Mouse (Mus musculus) brain, embryonic 14.5 days (tissue): ENCODE measurements around the gene Ankrd27. TPM values are rescaled to one million over a fixed set of nuclear protein-coding genes. Genes with fewer than 3 reads are reported as not detected.

Experiments used
- DNase-seq: peaks from one replicate; pipeline ENCODE4 v3.0.0-alpha.2; 2011; ENCODE audit warnings: low read depth
- CTCF ChIP-seq: fragments of 200-500 bp; IDR thresholded peaks from 2 replicates; pipeline ENCODE4 v1.5.1; 2012; ENCODE audit warnings: inconsistent platforms, mild to moderate bottlenecking, moderate library complexity, borderline replicate concordance; ENCODE audit not compliant: insufficient read depth, insufficient read length; ENCODE audit errors: extremely low read depth
- POLR2A ChIP-seq: fragments of 200-500 bp; IDR thresholded peaks from 2 replicates; pipeline ENCODE4 v1.6.1; 2012; ENCODE audit warnings: mild to moderate bottlenecking, inconsistent platforms, borderline replicate concordance; ENCODE audit not compliant: poor library complexity, insufficient read depth, insufficient read length, severe bottlenecking; ENCODE audit errors: extremely low read depth
- polyA plus RNA-seq: library from polyadenylated mRNA; depleted of rRNA; stranded (reverse); fragments of >200 nt; gene quantifications from 2 replicates; pipeline ENCODE4 v1.2.3, GENCODE M21; 2012; rRNA removed

The Ankrd27 gene
- 23.6 and 24.4 TPM in 2 replicates for polyA plus RNA-seq

GRCm38 (mm10) chr7:35586055-35586905, at the start of gene Ankrd27:
TSS of gene Ankrd27 (plus strand) at chr7:35586244.
- peak; percentile 99 for DNase-seq
- peak; percentile 72; the same call in 1 of the 2 replicates for TF ChIP-seq POLR2A
- no peak for TF ChIP-seq CTCF

- TF ChIP-seq CTCF: peak; percentile 14; the same call in 1 of the 2 replicates
- no peak for TF ChIP-seq POLR2A
- DNase-seq: no peak
Measured at GRCm38 (mm10) chr7:35537562-35537961, 48.5 kb upstream of the Ankrd27 start, which contains the start of gene Tdrd12. TSS of gene Tdrd12 (minus strand) at chr7:35537745.

DNA sequence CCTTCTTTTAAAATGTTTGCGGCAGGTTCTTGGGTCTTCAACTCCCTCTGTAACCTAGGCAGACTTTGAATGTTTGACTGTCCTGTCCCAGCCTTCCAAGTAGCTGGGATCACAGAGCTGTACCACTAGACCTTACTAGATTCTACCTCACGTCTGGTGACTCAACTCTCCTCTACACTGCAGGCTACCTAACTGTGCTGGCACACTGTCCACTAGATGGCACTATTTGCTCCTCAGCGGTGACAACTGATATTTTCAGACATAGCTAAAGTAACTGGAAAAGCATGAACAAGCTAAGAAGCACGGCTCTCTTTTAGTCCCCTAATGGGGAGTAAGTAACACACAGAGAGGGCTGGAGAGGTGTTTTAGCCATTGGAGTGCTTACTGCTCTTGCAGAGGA, 40.2 kb upstream of the Ankrd27 start:
- peak; percentile 79 for DNase-seq
- TF ChIP-seq POLR2A: no peak
- TF ChIP-seq CTCF: peak; percentile 83; the same call in 1 of the 2 replicates

GRCm38 (mm10) chr7:35553751-35554604, 32.1 kb upstream of the Ankrd27 start:
- DNase-seq: peak; percentile 57
- no peak for TF ChIP-seq POLR2A
- TF ChIP-seq CTCF: no peak

DNA sequence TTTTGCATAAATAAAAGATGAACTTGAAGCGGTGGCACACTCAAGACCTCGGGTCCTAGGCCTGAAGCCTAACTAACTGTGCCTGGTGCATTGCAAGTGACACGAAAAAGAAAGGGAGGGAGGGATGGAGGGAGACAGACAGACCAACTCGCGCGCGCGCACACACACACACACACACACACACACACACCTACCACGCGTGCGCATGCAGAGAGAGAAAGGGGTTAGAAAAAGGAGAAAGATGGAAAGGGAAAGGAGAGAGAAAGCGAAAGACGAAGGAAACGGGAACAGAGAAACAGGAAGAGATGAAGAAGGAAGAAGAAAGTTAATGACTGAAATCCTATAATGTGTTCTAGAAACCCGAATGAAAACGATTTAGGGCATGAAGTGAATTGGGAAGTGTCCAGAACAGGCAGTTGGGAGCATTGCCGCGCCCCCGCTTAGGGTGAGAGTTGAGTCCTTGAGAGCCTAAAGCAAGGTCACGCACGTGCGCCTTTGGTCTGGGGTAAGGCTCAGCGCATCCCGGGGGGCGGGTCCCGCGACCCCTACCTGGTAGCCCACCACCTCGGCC, 31.4 kb upstream of the Ankrd27 start:
- peak; percentile 71 for DNase-seq
- TF ChIP-seq POLR2A (no peak), CTCF (no peak)

- TF ChIP-seq CTCF (no peak), POLR2A (peak; percentile 82)
- peak; percentile 97 for DNase-seq
Measured at GRCm38 (mm10) chr7:35555224-35556204, 30.5 kb upstream of the Ankrd27 start.

DNA sequence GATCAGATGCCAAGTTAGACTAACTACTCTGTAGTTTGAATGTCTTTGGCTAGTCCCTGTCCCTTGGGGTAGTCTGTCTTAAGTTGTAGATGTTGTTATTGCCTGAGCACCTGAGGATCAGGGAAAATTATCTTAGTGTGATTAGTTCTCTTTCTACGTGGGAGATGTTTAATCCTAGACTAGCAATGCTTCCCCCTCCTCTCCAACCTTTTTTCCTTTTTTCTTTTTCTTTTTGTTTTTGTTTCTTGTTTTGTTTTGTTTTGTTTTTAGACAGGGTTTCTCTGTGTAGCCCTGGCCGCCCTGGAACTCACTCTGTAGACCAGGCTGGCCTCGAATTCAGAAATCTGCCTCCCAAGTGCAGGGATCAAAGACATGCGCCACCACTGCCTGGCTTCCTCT, 29.8 kb upstream of the Ankrd27 start, which contains the start of gene Nudt19:
Nudt19 (minus strand) TSS at position 100 of the 399 bp plus-strand sequence.
- no peak for DNase-seq
- TF ChIP-seq POLR2A (no peak), CTCF (no peak)

DNA sequence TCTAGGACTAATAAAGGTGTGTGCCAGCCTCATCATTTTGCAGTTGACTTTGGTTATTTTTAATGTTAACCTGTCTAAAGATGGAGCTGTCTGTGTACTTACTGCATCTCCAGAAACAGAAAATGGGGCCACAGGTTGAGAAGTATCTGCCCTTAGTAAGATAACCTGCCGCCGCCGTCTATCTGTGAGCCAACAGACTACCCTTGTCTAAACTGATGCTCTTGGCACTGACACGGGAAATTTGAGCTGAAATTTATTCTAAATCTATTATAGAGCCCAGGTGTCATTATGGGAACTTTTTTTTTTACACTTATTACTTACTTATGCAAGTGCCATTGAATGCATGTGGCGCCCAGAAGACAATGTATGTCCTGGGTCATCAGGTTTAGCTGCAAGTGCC, 29.1 kb upstream of the Ankrd27 start:
- TF ChIP-seq POLR2A (no peak), CTCF (no peak)
- DNase-seq: no peak

DNA sequence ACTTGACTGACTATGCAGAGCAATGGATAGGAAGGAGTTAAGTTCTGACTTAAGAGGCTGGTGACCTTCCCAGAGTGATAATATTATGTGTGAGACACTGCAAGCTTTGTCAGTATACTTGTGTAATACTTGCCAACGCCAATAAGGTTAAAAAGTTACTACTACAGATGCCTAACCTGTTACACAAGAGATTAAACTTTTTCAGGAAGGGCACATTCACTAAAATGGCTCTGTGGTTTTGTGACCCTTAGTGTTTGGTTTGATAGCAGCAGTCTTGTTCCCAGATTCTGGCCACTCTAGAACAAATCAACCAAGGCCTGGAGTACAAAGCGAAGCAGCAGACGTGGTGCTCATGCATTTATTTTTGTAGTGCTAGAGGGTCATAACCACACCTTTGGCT, 28.5 kb upstream of the Ankrd27 start:
- DNase-seq: no peak
- TF ChIP-seq CTCF (no peak), POLR2A (no peak)

DNA sequence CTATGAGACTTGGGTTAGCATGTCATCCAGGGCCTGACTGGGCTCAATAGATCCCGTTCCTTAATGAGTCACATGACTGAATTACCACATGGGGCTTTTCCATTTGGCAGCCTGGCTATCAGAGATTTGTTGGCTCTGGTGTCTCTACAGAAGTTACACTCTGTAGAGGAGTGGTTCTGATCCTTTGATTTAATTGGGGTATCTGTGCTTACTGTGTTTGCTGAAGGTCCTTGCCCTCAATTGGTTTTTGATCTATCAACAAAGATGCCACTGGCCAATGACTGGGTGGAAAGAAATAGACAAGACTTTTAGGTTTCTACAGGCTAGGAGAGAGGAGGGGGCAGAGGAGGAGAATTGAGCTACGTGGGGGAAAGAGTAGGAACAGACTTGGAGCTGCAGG, 27.4 kb upstream of the Ankrd27 start:
- DNase-seq: no peak
- TF ChIP-seq POLR2A: no peak
- TF ChIP-seq CTCF: no peak
